Mouse (Mus musculus) granulocyte monocyte progenitor cell, adult 5-6 weeks (primary cell): Measurements from ENCODE around the gene Chrm1. TPM values are rescaled to one million over a fixed set of nuclear protein-coding genes. Genes with fewer than 3 reads are reported as not detected.

Experiments used
- ATAC-seq: replicated peaks from 2 replicates; pipeline ENCODE4 v1.8.0; 2016; ENCODE audit warnings: mild to moderate bottlenecking, moderate TSS enrichment, inconsistent platforms; ENCODE audit not compliant: poor library complexity, severe bottlenecking
- total RNA-seq, 2 experiments: library from RNA; stranded (forward) in 1 of 2; stranded (reverse) in 1 of 2; fragments of 200-712, 200-1000 nt in 1 of 2; fragments of >200 nt in 1 of 2; fragmentation: Nextera tagmentation in 1 of 2; gene quantifications; 2 replicates each; pipeline ENCODE4 v1.2.3; 2014 to 2017

The Chrm1 gene
- total RNA-seq, 2 experiments from 2014 or later, result 0.04 TPM; not detected in 1

DNA sequence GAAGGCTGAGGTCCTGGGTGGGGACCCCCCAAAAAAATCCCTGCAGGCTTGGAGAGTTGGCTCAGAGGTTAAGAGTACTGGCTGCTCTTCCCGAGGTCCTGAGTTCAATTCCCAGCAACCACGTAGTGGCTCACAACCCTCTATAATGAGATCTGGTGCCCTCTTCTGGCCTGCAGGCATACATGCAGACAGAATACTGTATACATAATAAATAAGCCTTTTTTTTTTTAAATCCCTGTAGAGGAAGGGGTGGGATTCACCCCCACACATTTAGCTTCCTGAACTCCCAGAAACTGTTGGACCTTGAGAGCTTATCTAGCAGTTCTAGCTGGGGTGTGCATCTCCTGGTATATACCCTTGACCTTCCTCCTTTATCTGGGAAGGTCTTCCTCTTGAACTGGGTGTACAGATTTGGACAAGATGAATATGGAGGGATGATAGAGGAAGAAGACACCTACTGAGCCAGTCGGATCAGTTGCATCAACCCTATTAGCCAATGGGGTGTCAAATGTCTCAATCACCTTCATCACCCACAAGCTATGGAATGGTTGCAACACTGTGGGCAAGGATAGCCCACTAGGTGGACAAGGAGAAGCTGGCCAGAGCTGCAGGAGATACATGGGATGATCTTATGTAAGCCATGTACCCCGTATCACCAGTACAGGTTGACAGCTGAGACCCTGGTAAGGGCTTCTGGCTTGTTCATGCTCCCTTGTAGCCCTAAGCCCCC is 18.2 kb downstream of the Chrm1 start:
- peak; percentile 72 for ATAC-seq

DNA sequence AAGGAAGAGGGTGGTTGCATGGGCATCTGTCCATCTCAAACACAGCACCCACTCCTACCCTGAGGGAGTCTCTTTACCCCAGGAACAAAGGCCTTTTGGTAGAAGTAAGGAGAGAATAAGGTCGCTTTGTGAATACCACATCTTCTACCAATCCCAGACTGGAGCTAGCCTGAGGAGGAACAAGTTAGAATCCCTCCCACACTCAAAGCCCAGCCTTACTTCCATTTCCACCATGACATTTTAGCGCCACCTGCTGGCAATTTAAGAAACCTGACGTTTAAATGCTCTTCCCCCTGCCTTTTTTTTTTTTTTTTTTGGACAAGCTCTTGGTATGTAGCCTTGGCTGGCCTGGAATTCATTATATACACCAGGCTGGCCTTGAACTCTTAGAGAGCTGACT is 19.4 kb downstream of the Chrm1 start:
- ATAC-seq, result peak; percentile 79

DNA sequence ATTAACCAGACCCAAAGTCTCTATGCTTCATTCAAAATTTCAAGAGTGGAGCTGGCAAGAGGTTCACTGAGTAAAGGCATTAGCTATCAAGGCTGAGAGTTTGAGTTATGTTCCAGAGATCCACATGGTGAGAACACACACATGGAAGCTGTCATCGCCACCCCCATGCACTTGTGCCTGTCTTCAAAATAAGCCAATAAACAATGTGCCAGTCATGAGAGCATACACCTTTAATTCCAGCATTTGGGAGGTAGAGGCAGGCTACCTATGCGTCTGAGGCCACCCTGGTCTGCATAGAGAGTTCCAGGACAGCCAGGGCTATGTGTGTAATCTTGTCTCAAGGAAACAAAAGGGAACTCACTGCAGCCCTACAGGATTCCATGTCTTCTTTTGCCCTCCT is 20.0 kb downstream of the Chrm1 start:
- no peak for ATAC-seq

DNA sequence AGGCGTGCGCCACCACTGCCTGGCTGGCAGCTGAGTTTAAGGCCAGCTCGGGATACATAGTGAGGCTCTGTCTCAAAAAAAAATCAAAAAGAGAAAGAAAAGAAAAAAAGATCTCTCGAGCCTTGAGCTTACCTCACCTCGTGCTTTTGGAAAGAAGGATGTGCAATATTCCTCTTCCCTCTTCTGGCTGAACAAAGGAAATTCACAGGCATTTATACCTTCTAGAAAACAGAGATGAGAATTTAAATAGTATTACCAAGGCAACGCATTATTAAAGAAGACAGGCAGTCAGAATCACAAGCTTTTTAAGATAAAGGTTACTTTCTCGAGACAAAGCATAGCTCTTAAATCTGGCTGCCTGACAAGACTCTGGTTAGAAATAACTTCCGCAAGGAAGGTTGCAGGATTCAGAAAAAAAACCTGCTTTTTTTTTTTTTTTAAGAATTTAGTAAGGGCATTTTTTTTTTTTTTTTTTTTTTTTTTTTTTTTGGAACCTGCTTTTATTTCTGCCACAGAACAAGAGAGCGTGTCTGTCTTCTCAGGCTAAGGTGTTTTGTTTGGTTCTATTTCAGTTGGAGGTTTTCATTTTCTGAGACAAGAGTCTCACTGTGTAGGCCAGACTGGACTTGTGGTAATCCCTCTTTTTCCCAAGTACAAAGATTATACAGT is 28.4 kb downstream of the Chrm1 start:
- ATAC-seq, result no peak

DNA sequence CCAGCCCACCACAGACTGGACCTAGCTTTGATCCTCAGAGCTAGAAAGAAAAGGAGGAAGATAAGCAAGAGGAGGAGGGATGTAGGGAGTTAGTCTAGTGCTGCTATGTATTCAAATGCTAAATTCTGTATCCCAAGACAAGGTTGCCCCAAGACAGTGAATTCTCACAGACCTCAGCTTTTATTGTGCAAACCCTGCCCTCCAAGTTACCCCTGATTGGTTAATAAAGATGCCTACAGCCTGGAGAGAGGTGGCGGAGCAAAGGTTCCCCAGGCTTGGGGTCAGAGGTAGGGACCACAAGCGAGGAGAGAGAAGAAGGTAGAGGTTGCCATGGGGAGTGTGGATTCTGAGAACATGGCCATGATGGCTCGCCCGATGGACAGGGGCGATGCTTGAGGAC is 29.2 kb downstream of the Chrm1 start:
- ATAC-seq, result no peak

DNA sequence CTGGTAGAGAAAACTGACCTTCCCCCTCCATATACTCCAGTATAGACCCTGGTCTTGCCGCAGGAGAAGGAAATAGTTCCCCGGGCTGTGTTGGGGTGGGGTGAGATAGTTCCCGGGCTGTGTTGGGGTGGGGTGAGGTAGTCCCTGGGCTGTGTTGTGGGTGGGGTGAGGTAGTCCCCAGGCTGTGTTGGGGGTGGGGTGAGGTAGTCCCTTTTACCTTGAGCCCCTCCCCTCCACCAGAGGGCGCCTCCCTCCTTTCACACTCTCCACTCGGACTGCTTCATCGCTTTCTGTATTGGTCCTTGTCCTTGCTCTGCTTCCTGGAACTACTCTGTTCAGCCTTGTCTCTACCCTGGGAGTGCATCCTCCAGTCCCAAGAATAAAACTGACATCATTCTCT is 31.7 kb downstream of the Chrm1 start:
- peak; percentile 70 for ATAC-seq

DNA sequence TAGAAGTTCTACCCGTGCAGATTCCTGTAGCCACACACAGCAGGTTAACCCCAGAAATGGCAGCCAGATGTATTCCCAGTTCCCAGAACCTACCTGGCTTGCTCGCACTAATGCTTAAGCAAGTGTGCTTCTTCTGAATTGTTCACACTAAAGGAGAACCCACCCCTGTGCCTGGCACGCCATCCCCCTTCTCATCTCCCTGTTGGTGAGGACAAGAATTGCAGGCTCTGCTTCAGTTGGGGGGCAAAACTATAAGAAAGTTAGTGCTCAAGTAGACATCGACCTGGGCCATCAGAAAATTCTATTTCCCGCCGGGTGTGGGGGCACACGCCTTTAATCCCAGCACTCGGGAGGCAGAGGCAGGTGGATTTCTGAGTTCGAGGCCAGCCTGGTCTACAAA is 36.1 kb downstream of the Chrm1 start:
- ATAC-seq, result no peak

DNA sequence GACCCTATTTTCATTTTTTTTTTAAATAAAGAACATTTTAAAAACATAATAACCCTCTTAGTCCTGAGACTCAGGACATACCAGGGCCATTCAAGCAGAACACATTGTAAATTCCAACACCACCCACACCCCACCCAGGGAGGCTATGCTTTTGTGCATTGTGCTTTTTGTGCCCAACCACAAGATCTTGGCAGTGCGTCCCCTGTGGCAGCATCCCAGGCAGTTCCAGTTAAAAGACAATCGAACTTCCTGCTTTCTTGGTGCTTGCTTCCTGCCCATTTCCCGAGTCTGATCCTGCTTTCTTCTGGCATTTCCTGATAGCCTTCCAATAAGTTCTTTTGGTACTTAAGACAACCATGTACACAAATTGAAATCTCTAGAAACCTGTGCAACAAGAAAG is 38.9 kb downstream of the Chrm1 start:
- ATAC-seq, result no peak

DNA sequence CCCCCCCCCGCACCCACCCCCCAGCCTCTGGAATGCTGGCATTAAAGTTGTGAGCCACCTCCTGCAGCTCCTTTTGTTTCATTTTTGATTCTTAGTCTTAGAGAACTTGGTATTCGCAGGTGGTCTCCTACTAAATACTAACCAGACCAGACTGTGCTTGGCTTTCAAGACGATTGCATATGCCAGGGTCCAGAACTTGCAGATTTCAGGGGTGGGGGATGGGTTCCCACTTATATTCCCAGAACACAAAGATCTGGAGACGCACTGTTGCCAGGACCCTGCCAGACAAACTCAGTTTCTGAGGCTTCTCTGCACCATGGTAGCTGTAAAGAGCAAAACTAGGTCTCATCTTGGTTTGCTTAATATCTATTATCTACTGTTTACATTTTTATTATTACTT is 40.0 kb downstream of the Chrm1 start:
- ATAC-seq, result no peak

DNA sequence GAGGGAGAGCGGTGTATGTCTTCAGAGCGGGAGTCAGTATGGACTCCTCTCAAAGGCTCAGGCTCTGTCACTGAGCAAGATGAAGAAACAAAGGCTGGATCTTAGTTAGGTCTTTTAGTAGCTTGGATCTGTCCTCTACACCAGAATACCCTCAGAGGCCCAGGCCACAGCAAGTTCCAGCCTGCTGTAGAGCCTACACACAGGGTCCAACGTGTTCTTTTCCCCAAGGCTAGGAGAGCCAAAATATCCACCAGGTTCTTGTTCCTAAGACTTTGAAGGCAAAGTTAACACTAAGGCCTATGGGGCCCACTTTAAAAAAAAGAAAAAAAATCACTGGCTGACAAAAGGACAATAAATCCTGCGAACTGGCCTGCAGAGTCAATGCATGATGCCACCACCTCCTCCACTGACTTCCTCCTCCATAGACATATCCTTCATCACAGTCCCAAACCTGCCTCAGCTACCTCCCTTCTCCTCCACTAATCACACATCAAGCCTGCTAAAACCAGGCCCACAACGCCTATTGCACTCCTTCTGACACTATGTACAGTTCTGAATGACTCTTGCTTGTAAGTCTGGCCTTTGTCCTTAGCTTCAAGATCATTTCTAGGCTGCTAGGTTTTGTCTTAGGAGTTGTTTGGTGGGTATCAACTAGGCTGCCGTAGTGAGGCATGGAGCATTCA is 41.6 kb downstream of the Chrm1 start:
- ATAC-seq, result peak; percentile 6; the same call in 1 of the 2 replicates

DNA sequence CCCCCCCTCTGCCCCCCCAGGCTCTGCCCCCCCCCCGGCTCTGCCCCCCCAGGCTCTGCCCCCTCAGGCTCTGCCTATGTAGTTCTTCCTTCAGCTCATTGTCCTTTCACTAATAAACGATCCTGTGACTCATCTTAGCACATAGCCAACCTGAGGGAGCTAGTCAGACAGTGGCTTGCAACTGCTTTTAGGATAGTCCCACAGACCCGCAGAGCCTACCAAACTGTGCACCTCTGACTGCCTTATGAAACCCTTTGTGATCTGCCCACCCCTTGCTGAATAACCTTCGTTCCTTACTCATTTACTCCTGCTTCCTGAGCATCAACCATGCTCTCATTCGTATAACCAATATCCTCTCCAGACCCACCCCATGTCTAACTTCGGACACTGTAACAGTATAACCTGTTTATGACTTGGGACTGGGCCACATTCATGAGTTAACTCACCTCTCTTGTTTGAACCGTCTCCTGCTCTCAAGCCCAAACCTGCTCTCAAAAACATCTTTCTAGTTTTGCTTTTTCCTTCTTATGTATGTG is 42.6 kb downstream of the Chrm1 start:
- ATAC-seq, result peak; percentile 5; the same call in 1 of the 2 replicates

DNA sequence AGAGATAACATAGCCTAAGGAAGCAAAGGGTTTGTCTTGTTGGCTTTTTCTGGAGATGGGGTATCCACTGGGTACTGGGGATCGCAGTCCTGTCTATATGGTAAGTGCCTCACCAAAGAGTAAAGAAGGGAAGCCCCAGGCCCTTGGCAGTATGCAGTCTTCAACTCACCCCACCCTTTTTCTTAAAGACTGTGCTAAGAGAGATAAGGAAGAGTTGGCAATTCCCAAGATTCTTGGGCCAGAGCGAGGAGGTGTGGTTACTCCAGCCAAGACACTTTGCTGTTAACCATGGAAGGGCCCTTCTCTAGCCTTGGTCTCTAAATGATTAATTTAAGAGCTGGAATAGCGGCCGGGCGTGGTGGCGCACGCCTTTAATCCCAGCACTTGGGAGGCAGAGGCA is 43.3 kb downstream of the Chrm1 start:
- no peak for ATAC-seq

DNA sequence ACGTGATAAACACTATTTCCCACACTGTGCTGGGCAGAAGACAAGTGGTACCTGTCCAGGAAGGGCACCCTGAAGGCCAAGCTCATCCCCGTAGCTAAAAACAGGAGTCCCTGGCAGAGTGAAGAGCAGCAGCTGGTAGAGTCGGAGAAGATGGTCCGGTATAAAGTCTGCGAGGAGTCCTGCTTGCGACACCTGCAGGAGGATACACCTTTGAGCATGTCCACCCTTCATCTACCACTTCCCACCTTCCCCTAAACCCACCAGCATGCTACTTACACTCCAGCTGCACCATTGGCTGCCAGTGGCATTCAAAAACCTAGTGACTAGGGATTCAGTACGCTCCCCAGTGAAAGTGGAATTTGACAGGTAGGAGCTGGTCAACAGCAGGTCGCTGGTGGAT is 45.4 kb downstream of the Chrm1 start:
- no peak for ATAC-seq

DNA sequence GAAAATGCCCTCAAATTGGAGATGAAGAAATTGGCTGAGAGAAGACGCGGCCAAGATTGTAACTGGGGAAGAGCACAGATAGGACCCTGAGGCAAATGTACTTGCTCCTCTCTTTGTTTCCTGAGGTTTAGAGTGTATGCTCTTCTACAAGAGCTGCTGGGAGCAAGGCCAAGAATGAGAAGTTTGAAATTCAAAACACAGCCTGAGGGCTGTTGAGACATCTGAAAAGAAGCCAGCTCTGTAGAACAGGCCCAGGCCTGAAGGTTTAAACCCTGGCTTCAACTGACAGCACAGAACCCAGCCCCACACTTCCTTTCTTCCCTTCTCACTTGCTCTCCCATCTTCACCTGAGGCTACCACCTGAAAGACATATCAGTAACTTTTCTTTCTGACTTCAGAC is 46.5 kb downstream of the Chrm1 start:
- no peak for ATAC-seq

DNA sequence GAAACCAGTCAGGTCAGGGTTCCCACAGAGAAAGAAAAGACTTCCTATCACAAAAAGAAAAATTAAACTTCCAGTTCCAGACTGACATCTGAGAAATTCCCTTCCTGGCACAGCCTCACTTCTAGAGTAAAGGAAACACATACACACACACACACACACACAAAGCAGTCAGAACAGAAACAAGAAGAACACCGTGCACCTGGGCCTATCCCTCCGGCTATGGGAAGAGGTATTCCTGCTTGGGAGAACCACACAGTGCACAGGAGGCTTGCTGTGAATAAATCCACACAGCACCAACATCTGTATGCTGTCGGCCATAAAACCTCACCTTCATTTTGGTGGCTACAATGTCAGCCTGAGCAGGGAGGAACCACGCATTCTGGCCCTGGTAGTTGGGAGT is 47.9 kb downstream of the Chrm1 start:
- no peak for ATAC-seq

DNA sequence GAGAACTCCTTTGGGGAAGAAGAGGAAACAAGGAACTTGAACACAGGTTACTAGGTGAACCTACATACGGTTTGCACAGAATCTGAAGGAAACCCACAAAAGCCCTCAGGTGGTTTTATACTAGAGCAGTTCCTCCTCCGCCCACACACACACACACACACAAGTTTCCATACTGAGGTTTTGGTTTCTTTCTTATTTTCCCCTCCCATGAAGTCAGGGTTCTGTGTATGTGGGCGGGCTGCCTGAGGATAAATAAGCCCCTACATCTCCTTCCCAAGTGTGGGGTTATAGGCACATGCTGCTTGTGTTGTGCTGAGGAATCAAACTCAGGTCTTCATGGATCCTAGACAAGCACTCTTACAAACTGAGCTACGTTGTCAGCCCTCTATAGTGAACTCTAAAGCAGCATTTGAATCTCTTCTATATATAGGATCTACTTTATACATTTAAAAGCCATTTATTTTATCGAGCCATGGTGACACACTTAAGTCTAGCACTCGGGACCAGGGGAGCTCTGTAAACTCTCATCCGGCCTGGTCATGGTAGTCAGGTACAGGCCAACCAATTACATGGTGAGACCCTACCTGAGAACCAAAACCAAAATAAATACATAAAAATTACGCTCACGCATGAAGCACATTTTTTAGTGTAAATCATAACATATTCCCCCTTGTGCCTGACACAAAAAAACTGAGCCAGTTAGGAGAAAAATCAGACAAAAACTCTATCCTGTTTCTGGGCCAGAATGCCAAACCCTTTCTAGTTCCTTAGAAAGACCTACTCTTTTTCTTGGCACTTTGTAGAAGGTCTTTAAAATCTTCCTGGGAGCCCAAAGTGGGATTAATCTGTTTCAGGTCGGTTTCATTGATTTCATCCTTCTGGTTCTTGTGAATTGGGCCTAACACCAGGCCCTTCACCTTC is 48.6 kb downstream of the Chrm1 start:
- ATAC-seq, result peak; percentile 9; the same call in 1 of the 2 replicates

DNA sequence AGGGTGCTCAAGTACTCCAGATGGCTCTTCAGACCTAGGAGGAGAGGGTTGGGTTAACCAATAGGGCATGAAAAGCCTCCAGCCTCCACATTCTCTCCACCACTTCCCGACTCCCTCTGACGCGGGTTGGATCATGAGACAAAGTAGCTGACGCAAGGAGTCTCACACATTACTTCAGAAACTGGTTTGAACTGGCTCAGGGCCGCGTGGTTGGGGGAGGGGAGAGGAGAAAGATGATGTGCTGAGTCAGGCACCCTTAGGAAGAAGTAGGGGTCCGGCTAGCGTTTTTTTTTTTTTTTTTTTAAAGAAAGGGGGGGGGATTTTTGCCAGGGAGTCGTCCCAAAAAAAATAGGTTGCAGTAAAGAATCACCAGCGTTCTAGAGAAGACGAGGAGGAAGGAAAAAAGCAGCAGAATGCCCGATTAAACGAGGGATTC is 49.3 kb downstream of the Chrm1 start:
- ATAC-seq, result peak; percentile 74

DNA sequence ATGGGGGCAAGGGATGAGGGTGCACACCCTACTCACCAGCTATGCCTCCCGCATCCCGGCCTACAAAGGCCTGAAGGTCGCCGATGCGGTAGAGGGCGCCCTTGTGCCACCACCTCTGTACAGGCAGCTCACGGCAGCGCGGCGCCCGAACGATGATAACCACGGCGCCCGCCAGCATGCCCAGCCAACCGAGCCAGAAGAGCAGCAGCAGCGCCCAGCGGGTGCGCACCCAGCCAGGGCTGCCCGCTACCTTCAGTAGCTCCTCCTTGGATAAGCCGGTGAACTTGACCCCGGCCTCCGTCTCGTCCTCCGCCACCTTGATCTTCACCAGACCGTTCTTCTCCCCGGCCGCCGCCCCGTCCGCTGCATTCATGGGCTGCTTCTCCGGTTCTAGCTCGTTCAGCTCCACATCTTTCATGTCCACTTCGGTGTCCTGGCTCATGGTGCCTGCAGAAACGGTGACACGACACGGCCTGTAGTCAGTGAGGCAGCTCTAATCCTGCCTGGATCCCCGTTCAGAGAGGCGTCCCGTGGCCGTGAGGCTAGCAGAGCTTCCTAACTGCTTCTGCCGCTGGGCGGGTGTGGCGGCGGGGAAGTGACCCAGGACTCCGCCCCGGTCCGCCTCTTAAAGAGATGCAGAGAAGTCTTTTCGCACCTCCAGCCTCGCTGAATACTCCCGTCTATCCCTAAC is 49.9 kb downstream of the Chrm1 start:
- ATAC-seq, result peak; percentile 69

DNA sequence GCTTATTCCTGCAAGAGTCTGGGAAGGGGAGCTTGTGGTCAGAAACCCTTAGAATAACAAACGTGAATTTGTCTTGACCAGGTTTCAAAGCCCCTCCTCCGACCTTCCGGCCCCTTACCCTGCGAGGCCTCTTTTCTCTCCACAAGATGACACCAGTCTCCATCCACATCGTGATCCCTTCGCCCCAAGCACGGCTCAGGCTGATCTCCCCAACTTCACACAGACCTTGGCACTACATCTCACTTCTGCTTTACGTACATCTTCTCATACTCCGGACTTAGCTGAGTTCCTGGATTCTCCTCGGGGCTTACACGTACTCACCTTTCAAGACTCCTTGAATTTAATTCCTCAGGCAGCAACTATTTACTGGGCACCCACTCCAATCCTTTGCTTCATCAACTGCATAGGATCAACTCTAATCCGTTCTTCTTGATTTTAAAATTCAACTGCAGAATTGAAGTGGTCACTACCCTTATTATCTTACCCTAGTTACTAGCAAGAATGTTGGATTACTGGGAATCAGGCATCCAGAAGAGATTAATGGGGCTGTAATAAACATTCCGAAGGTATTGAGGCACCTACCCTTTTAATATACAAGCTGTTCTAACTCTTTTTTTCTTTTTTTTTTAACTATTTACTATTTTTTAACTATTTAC is 50.5 kb downstream of the Chrm1 start:
- peak; percentile 34 for ATAC-seq
